Mouse (Mus musculus) small intestine, adult 2 months (tissue): ENCODE results near the gene Chek2. TPM values are rescaled to one million over a fixed set of nuclear protein-coding genes. Genes with fewer than 3 reads are reported as not detected.

ENCODE experiments used
- H3K27ac ChIP-seq: fragments of 200-500 bp; 2 replicates; pipeline ENCODE4 v1.5.1; 2012; ENCODE audit warnings: low read depth, low read length, control low read depth, inconsistent platforms; ENCODE audit not compliant: insufficient read depth
- H3K27me3 ChIP-seq: fragments of 200-500 bp; 2 replicates; pipeline ENCODE4 v1.6.1; 2012; ENCODE audit warnings: mild to moderate bottlenecking, moderate library complexity, low read length, inconsistent platforms; ENCODE audit not compliant: control insufficient read depth, insufficient read depth
- H3K36me3 ChIP-seq: fragments of 200-500 bp; 2 replicates; pipeline ENCODE4 v1.6.1; 2012; ENCODE audit warnings: mild to moderate bottlenecking, low read length, control low read depth, inconsistent platforms; ENCODE audit not compliant: control insufficient read depth, insufficient read depth
- H3K4me1 ChIP-seq: fragments of 200-500 bp; 2 replicates; pipeline ENCODE4 v1.6.1; 2012; ENCODE audit warnings: low read length, inconsistent platforms, mixed read lengths; ENCODE audit not compliant: control insufficient read depth, insufficient read depth, insufficient read length
- H3K4me3 ChIP-seq: fragments of 200-500 bp; 2 replicates; pipeline ENCODE4 v1.5.1; 2012; ENCODE audit warnings: low read depth, mild to moderate bottlenecking, control low read depth, inconsistent platforms, low read length, moderate library complexity
- CTCF ChIP-seq: fragments of 200-500 bp; IDR thresholded peaks from 2 replicates; pipeline ENCODE4 v1.5.1; 2012; ENCODE audit warnings: low read depth, mild to moderate bottlenecking, control low read depth, inconsistent platforms, low read length, moderate library complexity, mixed read lengths; ENCODE audit not compliant: insufficient replicate concordance, insufficient read length; ENCODE audit errors: extremely low read depth
- POLR2A ChIP-seq: fragments of 200-500 bp; IDR thresholded peaks from 2 replicates; pipeline ENCODE4 v1.6.1; 2012; ENCODE audit warnings: low read depth, mild to moderate bottlenecking, control low read depth, inconsistent platforms, low read length, moderate library complexity
- WGBS: fragments of 180-500 bp; shearing (Covaris S2); methylation state at CpG from one replicate; pipeline ENCODE4 v1.1.7; 2018; 5-methylcytosine and 5-hydroxymethylcytosine counted together
- polyA plus RNA-seq: library from polyadenylated mRNA; depleted of rRNA; stranded (reverse); fragments of >200 nt; gene quantifications from 2 replicates; pipeline ENCODE4 v1.2.3, GENCODE M21; 2012

Gene Chek2
- polyA plus RNA-seq, 1 experiment, result 4.3 TPM

DNA sequence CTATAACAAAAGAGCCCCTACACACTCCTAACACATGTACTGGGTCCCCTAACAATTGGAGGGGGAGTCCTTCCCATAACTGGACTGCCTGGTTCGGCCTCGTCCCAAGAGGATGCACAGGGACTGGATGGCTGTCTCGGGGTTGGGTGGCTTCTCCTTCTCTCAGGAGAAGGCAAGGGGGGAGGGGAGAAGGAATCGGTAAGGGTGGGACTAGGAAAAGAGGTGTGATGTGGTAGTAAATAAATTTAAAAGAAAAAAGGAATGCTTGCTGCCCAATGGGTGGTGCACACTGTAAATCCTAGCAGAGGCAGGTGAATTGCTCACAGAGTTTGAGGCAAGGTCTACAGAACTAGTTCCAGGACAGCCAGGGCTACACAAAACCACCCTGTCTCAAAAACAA, 33.6 kb upstream of the Chek2 start:
- H3K27me3 ChIP-seq, result no peaks in the 10 kb centered on the region
- no peak overlapping the region for H3K27ac ChIP-seq
- WGBS, result 82% methylated on average over 4 of the region's 4 CpGs
- H3K36me3 ChIP-seq, result peaks cover 1% of the 10 kb centered on the region; the same call in 1 of the 2 replicates
- H3K4me3 ChIP-seq, result no peak overlapping the region
- TF ChIP-seq CTCF (no peak), POLR2A (no peak)
- H3K4me1 ChIP-seq, result peaks cover 11% of the 10 kb centered on the region

GRCm38 (mm10) chr5:110806676-110807075, 33.1 kb upstream of the Chek2 start:
- peaks cover 1% of the 10 kb centered on the region; the same call in 1 of the 2 replicates for H3K36me3 ChIP-seq
- H3K27me3 ChIP-seq, result no peaks in the 10 kb centered on the region
- H3K4me1 ChIP-seq, result peaks cover 11% of the 10 kb centered on the region
- no peak overlapping the region for H3K4me3 ChIP-seq
- TF ChIP-seq CTCF, result no peak
- TF ChIP-seq POLR2A, result no peak
- WGBS, result 81% methylated on average over 1 of the region's 1 CpGs
- no peak overlapping the region for H3K27ac ChIP-seq

- Histone ChIP-seq H3K36me3 (peaks cover 1% of the 10 kb centered on the region; the same call in 1 of the 2 replicates), H3K27ac (peak overlapping the region; percentile 23; the same call in 1 of the 2 replicates), H3K27me3 (no peaks in the 10 kb centered on the region), H3K4me3 (peak overlapping the region; percentile 75), H3K4me1 (peaks cover 11% of the 10 kb centered on the region)
- TF ChIP-seq POLR2A (no peak), CTCF (no peak)
- 78% methylated on average over 4 of the region's 4 CpGs for WGBS
Measured at GRCm38 (mm10) chr5:110807453-110807852, 32.3 kb upstream of the Chek2 start.

DNA sequence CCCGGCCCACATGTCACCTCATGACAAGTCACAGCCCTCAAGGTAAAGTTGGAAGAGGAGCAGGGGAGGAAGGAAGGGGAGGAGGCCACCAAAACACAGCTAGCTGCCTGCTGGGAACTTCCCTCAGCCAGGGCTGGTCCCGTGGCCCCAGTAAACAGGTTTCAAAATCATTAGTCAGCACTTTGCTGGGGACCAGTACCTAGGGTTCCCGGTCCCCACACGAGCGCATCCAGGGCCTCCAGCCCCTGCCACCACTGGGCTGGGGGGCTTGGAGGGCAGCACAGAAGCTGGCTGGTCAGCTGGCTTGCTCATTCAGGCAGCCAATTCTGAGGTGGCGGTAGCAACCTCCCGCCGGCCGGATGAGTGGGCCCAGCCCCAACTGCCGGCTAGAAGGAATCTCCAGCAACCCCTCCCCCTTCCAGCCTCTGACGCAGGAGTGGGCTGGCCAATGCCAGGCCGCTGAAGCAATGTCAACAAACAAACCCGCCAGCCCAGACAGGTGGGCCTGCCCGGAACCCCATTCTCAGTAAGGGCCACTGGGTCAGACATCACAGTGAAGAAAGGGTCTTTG, 31.6 kb upstream of the Chek2 start:
- Histone ChIP-seq H3K4me3 (peak overlapping the region; percentile 75), H3K27ac (peak overlapping the region; percentile 29), H3K27me3 (no peaks in the 10 kb centered on the region), H3K36me3 (peaks cover 1% of the 10 kb centered on the region; the same call in 1 of the 2 replicates), H3K4me1 (peaks cover 11% of the 10 kb centered on the region)
- WGBS, result 0% methylated on average over 14 of the region's 14 CpGs
- TF ChIP-seq CTCF (no peak), POLR2A (no peak)

DNA sequence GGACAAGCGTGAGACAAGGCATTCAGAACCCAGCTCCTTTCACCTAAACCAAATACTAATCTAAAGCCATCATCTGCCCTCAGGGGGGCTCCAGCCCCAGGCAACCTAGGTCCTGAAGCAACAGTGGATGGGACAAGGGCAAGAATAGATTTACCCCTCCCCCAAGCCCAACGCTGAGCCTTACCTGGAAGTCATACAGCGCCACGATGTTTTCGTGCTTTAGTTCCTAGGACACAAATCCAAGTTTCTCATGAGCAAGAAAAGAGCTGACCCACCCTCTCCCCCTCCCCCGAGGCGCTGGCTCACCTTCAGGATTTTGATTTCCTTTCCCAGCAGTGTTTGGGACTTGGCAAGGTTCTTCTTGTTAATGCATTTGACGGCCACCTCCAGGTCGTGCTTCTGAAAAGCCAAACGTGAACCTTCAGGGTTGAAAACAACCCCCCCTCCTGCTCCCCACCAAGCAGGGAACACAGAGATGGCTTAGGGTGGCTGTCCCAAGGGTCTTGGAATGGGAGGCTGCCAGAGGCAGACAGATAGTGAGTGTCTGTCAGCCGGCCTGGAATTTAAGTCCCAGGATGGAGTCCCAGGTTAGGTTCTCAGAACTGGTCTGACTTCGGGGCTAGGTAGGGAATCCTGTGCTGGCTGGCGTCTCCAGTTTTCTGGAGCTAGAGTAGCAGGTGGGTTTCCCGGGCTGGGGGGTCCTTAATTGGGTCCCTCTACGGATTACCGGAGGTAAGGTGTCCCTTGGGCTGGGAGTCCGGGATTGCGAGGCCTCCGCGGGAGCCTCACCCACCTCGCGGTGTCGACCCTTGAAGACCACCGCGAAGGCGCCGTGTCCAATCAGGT, 30.7 kb upstream of the Chek2 start:
- H3K36me3 ChIP-seq, result peaks cover 1% of the 10 kb centered on the region; the same call in 1 of the 2 replicates
- no peaks in the 10 kb centered on the region for H3K27me3 ChIP-seq
- H3K27ac ChIP-seq, result peak overlapping the region; percentile 29
- peaks cover 11% of the 10 kb centered on the region for H3K4me1 ChIP-seq
- peak overlapping the region; percentile 75 for H3K4me3 ChIP-seq
- TF ChIP-seq POLR2A, result no peak
- no peak for TF ChIP-seq CTCF
- WGBS, result 2% methylated on average over 27 of the region's 27 CpGs

DNA sequence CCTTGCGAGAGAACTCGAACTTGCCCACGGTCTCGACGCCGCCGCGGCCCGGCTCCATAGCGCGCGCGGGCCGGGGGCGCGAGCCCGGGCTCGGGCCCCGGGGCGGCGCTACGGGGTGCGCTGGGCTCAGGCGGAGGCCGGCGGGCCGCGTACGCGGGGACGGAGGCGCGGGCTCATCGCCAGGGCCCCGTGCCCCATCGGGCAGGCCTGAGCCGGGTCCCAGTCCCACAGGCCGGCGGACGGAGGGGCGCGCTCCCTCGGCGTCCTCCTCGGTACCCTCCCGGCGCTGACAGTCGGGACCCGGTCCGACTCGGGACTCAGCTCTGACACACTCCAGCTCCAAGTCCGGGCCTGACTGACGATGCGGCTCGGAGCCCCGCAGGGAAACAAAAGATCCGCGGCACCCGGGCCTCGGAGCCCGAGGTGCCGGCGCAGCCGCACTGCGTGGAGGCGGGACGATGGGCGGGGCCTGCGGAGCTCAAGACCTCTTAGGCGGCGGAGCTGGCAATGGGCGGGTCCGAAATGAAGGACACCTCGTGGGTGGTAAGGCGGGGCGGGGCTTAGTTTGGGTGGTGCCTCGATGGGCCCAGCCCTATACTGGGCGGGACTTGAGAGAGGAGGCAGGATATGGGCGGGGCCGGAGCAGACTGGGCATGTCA, 30.0 kb upstream of the Chek2 start, which contains the start of gene Ulk1:
Gene Ulk1, minus strand, starts transcription at position 431 of the 659 bp plus-strand sequence.
- under 1% methylated on average over 80 of the region's 80 CpGs for WGBS
- H3K4me3 ChIP-seq, result peak within 1 kb of the TSS; percentile 75
- H3K27ac ChIP-seq, result peak within 1 kb of the TSS; percentile 29
- peaks cover 1% of the 10 kb centered on the region; the same call in 1 of the 2 replicates for H3K36me3 ChIP-seq
- TF ChIP-seq CTCF (no peak), POLR2A (peak; percentile 95)
- peaks cover 11% of the 10 kb centered on the region for H3K4me1 ChIP-seq
- H3K27me3 ChIP-seq, result no peaks in the 10 kb centered on the region

- H3K36me3 ChIP-seq, result no peaks in the 10 kb centered on the region
- no peaks in the 10 kb centered on the region for H3K27me3 ChIP-seq
- H3K27ac ChIP-seq, result no peak overlapping the region
- no peak overlapping the region for H3K4me3 ChIP-seq
- peaks cover 13% of the 10 kb centered on the region; the same call in 1 of the 2 replicates for H3K4me1 ChIP-seq
- WGBS, result 41% methylated on average over 4 of the region's 4 CpGs
- TF ChIP-seq POLR2A (no peak), CTCF (no peak)
Measured at GRCm38 (mm10) chr5:110824421-110824820, 15.4 kb upstream of the Chek2 start.
